Mouse (Mus musculus): Measurements from ENCODE around the gene Gm17267.
"Not testable (repeated sequence)": the region's sequence is repeated elsewhere in the genome, so short reads cannot be mapped to it uniquely, and the experiment has no call there.

Gm17267 gene

DNA sequence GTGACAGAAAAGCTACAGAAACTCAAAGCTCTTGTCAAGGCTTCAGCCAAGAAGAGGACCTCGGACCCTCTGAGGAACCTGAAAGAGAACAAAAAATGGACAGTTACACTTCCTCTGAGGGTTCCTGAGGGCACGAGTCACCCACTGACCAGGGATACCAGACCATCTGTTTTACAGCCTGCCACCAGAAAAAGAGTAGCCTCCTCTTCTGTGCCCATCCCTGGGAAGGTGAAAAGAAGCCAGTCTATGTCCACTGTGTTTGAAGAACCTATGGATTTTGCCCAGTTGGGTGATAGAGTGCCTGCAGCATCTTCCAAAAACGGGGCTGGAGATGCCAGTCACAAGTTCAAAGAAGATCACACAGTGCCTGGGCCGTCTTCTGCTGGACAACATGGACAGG, at the start of gene Gm17267:
Gene Gm17267 (plus strand): TSS at position 301 of the 400 bp plus-strand sequence.
- not testable (repeated sequence) for DNase-seq (ENCODE audit: low read depth, low spot score)

All from retina, adult 2 months (tissue).